Mouse (Mus musculus): ENCODE measurements around the gene Aplnr.

Gene Aplnr

DNA sequence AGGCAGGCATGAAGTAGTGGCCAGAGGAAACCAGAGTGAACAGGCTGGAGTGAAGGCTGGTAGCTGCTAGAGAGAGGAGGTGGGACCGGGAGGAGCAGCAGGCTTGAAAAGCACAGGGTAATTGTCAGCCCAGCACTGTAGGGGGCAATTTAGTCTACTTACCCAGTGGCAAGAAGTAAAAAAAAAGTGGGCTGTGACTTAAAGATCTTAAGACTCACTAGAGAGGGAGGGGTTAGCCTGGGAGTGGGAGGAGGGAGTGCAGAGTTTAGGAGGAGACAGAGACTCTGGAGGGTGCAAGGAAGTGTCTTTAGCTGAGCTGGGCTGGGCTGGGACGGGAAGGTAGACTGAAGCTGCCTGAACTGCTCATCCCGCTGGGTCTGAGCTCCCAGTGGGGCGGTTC, at the start of gene Aplnr:
Gene Aplnr (plus strand): TSS at position 137 of the 400 bp plus-strand sequence.
- no peak for DNase-seq (ENCODE audit: low spot score)

DNA sequence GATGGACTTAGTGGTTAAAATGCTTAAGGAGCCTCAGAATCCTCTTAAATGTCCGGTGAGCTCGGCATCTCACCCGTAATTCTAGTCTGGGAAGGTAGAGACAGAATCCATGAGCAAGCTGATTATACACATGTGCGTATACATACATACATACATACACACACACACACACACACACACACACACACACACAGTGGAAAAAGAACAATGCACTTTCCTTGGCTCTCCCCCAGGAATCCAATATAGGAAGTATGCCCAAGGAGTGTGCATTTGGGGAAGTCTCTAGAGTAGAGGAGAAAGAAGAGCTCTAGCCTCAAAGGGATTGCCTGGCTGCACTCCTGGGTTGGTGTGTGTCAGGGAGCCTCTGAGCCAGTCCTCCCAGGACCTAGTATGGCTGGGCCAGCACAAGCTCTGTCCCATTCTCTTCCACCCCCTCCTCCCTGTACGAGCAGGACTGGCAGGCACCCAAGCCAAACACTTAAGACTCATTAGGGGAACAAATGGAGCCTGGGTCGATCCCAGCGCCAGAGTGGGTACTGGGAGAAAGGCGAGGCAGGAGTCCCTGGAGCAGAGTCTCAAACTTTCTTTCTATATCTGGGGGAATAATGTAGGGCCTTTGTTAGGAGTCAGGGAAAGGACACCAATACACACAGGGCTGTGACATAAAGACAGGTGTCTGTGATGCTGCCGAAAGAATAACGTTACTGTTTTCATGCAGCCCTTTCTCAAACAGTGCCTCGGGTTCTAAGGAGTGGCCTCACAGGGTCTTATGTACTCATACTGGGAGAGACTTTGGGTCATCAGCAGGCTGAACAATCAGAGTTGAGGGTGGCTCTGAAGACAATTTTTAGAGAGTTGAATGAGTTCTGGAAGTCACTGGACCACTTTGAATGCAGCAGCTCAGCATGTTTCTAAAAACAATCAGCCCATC, 47.0 kb upstream of the Aplnr start:
- no peak for DNase-seq (ENCODE audit: low spot score)

DNA sequence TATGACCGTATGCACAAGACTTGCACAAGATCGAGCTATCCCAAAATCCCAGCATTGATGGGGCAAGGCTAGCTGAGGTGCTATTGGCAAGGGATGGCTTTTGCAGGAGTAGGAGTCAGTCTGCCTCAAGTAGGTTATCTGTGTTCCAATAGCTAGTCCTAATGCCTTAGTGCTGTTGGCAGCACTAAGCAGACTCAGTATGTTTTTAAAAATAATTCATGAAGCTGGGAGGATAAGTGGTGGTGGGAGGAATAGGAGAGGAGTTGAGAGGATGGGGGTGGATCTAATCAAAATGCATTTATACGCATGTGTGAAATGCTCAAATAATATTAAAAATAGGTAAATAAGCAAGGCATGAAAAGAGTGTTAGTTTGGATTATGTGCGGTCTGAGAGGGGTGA, 44.7 kb upstream of the Aplnr start:
- no peak for DNase-seq (ENCODE audit: low spot score)

DNA sequence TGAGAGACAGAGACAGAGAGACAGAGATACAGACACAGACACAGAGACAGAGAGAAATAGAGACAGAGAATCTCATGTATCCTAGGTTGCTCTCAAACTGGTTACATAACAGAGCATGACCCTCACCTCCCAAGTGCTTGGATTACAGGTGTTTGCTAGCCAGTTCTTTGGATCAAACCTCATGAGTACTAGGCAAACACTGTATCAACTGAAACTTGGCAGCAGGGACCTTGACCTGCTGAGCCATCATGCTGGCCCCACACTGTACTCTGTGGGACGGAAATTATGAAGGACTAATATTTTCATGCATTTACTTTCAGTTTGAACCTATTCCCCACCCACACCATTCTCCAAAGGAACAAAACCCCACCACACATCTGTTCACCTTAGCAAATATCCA, 42.6 kb upstream of the Aplnr start:
- DNase-seq (ENCODE audit: low spot score) = no peak

DNA sequence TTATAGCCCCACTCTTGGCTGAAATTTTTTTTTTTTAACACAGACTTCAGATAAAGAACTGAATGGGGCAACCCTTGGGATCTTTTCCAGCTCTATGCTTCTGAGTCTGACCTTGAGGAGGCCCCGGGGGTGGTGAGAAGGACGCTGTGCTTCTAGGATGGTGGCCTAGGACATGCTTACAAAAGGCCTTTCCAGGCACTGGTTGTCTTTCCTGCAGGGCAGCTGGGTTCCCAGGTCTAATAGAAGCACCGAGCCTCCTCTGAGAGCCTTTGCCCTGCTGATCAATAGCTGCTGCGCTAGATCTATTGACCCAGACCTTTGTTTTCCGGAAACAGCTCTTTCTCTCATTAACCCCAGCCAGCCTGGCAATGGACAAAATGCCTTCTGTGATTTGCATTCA, 40.1 kb upstream of the Aplnr start:
- DNase-seq (ENCODE audit: low spot score) = no peak

DNA sequence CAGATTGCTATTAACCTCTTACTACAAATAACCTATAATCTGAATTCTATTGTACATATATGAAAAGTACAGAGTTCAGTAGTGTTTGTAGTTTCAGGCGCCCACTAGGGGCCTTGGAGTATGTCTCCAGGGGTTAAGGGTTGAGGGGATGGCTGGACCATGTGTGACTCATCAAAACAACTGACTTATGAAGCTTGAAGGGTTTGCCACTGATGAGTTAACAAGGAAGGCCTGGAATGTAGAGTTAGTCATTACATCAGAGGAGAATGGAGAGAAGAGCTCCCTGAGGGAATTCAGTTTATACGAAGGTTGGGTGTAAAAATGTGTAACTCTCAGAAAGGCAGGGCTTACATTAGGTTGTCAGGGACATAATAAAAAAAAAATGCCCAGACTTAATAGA, 38.0 kb upstream of the Aplnr start:
- no peak for DNase-seq (ENCODE audit: low spot score)

DNA sequence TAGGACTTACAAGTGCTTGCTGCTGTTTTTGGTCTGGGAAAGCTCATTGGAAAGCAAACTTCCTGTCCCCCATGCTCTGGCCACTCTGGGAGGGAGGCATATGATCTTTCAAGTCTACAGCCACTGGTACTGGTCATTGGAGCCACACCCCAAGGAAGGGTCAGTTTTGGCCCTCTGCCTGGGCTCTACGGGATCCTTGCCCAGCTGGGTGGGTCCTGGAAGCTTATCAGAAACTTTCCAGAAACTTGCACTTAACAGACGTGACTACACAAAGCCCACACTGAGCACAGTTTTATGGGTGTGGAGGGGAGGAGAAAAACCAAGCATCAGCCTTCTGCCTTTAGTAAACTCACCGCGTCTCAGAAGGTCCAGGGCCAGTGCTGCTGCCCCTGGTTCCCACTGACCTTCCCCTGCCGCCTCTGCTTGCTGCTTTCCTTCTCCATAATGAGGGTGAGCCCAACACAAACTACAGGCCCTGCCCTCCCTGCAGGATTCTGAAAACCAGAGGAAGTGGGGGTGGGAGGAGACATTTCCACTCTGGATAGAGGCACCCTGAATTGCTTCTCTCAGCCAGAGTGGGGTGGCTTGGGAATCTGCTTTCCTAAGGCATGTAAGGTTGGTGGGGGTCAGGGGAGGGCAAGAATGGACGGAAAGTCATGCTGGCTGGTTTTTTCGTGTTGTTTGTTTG, 37.1 kb upstream of the Aplnr start:
- peak; percentile 49 for DNase-seq (ENCODE audit: low spot score)

DNA sequence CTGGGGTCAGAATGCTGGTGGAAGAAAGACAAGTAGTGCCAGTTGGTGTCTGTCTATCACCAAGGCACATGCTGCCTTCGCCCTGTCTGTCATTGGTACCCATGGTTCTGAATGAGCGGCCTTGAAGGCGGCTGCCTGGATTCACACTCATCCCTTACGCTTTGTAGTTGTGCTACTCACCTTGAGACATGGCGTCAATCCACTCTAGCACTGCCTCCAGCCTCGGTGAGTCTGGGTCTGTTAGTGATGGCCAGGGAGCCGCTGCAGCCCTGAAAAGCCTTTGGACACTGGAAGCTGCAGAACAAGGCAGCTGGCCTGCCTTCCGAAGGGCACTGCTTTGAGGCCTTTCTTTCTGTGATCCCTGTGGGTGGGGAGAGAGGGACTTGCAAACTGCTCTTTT, 32.8 kb upstream of the Aplnr start:
- no peak for DNase-seq (ENCODE audit: low spot score)

DNA sequence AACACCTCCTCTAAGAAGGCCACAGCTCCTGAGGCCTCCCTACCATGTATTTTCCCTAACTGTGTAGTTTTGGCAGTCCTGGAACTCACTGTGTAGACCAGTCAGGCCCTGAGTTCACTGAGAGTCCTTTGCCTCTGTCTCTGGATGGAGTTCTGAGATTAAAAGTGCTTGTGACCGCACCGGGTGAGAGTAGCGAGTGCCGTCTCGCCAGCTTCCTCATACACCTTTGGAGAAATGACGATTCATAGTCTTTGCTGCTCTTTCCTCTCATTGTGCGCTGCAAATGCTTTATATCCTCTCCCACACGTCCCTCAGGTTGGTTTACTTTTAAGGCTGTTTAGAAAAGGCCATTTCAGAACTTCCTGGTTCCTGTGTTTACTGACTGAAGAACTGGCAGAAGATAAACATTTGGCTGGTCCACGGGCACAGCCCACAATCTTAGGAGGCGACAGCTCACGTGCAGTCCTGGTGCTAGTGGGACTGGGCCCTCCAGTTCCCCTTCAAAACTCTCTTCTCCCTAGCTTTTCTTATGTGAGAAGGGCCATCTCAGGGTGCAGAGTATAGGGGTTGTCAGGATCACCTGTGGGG, 30.5 kb upstream of the Aplnr start:
- DNase-seq (ENCODE audit: low spot score) = no peak

DNA sequence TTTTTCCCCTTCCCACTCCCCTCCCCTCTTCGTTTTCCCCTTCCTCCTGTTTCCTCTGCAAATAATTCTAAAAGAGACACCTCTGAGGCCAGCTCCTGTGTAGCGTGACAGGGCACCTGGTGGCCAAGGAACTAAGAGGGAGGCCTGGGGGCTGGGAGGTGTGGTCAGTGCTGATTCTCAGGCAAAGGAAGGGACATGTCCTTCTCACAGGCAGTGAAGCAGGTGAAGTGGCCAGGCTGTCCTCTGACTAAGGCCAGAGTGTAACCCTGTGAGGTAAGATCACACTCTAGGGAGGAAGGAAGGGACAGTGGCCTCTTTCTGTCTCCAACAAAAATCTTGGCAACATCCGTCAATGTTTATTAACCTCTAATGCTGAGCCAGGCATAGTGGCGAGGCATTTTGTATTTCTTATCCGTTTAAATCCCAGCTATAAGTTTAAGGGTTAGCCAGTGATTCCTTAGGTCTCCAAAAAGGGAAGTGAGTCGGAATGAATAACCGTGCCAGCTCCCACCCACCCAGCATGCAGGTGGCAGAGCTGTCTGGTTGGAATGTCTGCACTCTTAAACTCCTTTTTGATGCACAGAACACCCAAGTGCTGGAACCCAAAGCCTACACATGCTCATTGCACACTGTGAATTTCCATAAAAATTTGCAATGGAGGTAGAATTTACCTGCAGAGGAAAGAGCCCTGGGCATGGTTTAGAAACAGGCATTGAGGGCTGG, 29.8 kb upstream of the Aplnr start:
- DNase-seq (ENCODE audit: low spot score) = no peak

DNA sequence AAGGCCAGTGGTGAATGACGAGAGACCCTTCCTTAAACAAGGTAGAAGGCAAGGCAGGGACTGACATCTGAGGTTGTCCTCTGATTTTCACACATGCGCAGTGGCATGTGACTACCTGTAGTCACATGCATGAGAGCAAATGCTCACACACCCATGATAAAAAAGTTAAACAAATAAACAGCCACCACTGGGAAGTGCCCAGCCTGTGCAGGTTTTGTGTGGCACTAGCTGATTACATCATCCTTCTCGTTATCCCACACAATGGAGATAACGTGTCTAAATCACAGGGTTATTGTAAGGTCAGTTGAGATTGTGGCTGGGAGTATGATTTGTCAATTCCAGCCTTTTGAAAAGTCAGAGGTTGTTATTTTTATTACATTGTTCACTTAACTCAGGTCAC, 29.1 kb upstream of the Aplnr start:
- DNase-seq (ENCODE audit: low spot score) = no peak

DNA sequence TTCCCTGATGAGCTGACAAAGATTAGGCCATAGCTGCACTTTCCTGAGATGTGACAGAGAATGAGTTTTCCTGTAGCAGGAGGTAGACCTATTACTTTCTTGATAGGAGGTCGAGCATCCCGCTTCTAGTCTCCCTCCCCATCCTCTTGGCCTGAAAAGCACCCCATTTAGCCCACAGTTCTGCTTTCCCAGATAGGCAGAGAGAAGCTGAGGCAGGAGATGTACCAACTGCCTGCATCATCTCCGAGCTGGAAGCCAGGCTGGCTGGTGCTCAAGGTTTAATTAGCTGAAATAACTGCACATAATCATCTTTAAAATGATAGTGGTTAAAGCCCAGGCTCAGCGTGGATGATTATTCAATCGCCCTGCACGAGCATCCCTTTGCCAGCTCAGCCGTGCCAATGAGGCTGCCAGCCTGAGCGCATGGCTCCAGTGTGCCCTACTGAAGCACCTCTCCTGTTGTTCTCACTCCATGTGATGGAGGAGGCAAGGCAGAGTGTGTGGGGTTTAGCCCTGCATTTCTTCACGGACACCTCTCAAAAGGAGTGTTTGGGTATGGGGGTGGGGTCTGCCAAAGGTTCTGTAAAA, 25.6 kb upstream of the Aplnr start:
- no peak for DNase-seq (ENCODE audit: low spot score)

DNA sequence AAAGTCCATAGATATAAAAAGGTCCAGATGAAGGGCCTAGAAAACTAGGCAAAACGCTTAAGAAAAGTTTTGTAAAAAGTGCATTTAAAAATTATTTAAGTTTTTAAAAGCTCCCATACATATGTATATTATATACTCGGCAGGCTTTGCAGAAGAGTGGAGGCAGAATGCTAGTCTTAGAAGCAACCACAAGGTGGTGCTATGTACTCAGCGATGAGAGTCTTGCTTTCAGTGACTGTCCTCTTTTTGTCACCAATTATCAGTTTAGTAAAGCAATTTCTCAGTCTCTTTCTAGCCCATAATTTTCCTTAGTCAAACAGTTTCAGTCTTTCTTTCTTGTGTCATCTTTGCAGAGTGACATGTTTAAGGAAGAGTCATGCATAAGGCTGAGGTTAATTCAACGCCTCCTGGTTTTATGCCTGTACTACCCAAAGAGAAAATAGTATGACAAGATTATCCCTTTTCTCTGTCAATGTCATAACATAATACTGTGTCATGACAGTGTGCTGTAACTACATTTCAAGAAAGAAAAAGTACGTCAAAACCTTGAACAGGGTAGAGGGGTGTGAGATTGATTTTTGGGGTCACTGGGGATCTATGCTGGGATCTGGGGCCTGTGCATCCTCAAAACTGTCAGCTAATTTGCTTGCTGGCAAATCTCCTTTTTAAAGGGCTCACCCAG, 12.7 kb upstream of the Aplnr start:
- no peak for DNase-seq (ENCODE audit: low spot score)

DNA sequence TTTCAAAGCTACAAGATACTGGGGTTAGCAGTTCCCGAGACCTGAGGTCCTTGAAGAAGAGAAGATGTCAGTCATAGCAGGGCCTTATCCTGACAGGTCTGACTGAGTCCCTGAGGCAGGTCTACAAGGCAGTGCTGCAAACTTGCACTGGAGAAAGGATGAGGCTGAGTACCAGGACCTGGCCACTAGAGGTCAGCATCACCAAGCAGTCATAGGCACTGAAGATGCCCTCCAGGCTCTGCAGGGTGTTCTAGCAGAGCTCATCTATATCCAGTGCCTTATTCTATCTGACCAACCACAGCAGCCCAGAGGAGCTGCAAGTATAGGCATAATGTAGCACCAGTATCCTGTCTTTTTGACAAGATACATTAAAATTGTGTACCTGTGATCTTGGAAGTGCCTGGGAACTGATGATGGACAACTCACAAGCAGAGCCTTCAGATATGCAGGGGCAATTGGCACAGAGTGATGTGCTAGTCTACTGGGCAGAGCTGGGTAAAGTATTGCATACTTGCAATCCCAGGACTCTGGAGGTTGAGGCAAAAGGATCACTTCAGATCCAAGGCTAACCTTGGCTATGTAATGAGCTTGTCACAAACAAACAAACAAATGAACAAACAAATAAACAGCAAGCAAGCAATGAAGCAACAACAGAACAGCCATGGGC, 12.0 kb upstream of the Aplnr start:
- DNase-seq (ENCODE audit: low spot score) = peak; percentile 31

DNA sequence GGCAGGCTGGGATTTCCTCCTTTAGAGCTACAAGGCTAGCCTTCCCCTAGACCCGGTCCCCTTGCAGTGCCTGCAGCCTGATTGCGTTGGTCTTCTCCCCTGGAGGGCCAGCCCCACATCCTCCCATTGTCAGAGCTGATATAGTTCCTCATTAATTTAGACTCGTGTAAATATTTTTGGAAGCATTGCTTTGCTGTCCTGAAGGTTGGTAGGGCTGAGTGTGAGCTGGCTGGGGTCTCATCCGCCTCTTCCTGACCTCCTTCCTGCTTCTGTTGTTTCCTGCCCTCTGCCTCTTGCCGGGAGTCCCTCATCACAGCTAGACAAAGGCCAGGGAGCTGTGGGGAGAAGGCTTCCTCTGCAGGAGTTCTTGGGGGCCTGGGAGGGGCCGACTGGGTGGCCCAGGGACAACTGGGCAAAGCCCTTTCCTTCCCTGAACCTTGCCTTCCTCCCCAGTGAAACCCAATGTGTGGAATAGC, 6.5 kb upstream of the Aplnr start:
- DNase-seq (ENCODE audit: low spot score) = no peak

DNA sequence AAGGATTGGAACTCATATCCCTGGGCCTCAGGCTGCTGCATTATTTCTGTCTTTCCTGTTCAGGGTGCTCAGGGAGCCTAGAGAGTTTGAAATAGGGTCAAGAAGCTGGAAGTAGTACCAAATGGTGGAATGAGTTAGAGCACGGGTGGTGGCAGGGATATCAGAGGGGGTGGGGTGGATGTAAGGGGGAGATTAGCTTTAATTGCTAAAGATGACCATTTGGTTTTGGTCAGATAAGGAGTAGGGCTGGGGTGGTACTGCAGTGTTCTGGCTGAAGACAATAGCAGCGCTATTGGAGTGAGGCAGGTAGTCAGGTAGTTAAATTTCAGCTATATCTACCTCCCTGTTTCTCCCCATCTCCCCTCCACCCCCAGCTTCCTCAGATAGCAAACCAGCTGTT, 4.8 kb upstream of the Aplnr start:
- no peak for DNase-seq (ENCODE audit: low spot score)

DNA sequence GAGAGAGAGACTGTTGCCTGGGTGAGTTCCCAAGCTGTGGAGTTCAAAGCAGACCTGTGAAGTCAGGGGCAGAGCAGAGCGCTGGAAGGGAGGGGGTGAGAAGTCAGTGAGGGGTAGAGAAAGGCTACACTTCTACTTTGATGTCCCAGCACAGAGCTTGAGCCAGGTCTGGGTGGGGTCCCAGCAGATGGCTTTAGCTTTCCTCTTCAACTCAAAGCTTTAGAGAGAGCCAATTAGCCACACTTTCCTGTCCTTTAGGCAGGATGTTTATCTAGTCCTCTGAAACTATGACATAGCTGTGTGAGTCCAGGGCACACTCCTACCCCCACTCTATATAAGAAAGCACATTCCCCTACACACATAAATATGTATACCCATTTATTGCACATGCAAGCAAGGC, 4.3 kb upstream of the Aplnr start:
- DNase-seq (ENCODE audit: low spot score) = no peak

DNA sequence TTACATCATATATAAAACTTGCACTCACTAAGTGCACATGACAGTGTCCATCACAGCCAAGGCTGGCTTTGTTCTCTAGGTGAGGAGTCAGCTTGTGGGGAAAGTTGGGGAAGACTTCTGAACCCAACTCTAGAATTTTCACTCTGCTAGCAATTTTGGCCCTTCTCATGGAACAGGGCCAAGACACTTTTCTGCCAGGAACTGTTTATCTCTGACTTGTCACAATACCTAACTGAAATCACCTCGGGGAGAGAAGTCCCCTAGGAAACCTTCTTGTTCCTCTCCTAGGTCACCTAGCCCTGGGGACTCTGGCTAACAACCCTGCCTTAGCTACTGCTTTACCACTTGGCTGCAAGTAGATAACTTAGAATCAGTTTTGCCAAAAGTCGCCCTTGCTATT, 3.8 kb upstream of the Aplnr start:
- DNase-seq (ENCODE audit: low spot score) = no peak

DNA sequence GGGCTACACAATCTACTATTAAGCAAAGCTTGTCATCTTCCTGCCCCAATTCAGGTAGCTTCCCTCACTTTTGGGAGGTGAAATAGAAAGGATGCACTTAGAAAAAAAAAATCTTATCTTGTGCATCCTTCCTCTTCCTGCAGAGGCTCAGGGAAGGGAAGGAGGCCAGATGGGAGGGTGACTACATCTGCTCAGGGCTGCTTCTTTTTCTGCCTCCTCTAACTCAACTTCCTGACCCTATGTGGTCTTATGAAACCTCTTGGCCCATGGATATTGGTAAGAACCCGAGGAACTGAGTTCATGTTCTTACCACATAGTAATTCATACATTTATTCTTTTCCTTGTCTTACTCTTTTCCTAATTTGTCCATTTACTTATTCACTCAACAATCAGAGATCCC, 926 bp upstream of the Aplnr start:
- DNase-seq (ENCODE audit: low spot score) = no peak

DNA sequence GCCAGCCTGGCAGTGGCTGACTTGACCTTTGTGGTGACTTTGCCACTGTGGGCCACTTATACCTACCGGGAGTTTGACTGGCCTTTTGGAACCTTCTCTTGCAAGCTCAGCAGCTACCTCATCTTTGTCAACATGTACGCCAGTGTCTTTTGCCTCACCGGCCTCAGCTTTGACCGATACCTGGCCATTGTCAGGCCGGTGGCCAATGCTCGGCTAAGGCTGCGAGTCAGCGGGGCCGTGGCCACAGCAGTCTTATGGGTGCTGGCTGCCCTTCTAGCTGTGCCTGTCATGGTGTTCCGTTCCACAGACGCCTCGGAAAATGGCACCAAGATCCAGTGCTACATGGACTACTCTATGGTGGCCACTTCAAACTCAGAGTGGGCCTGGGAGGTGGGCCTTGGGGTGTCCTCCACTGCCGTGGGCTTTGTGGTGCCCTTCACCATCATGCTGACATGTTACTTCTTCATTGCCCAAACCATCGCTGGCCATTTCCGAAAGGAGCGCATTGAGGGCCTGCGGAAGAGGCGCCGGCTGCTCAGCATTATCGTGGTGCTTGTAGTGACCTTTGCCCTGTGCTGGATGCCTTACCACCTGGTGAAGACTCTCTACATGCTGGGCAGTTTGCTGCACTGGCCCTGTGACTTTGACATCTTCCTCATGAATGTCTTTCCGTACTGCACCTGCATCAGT, 951 bp downstream of the Aplnr start:
- DNase-seq (ENCODE audit: low spot score) = no peak

Data from ovary, postnatal 10 days (tissue).